Mouse (Mus musculus): Measurements from ENCODE around the gene Casq2. TPM values are rescaled to one million over a fixed set of nuclear protein-coding genes. Genes with fewer than 3 reads are reported as not detected.

Gene Casq2
- polyA plus RNA-seq, 1 experiment from 2014 or later: 0.66 TPM

GRCm38 (mm10) chr3:102174118-102174865 lies 88.1 kb downstream of the Casq2 start:
- TF ChIP-seq CTCF (IDR thresholded peaks at IDR 0.05; ENCODE audit: low read depth) (no peak), EP300 (IDR thresholded peaks at IDR 0.05; ENCODE audit: low read depth) (no peak)
- H3K4me1 ChIP-seq (ENCODE audit: insufficient read depth): no peaks in the 10 kb centered on the region
- H3K27ac ChIP-seq (ENCODE audit: low read depth): no peak overlapping the region
- 67% methylated on average over 8 of the region's 8 CpGs for WGBS (ENCODE audit: insufficient replicate concordance)
- ATAC-seq (no peak), DNase-seq (no peak)
- no peaks in the 10 kb centered on the region for H3K9me3 ChIP-seq (ENCODE audit: low read length)
- H3K27me3 ChIP-seq (ENCODE audit: insufficient read depth, low read length): no peaks in the 10 kb centered on the region
- no peak overlapping the region for H3K4me2 ChIP-seq (ENCODE audit: low read depth, low read length)
- no peak overlapping the region for H3K4me3 ChIP-seq (ENCODE audit: low read depth, low read length)
- no peak overlapping the region for H3K9ac ChIP-seq (replicated peaks)
- no peaks in the 10 kb centered on the region for H3K36me3 ChIP-seq (replicated peaks; ENCODE audit: insufficient read depth, low read length)

- Histone ChIP-seq H3K9ac (replicated peaks) (no peak overlapping the region), H3K9me3 (ENCODE audit: low read length) (no peaks in the 10 kb centered on the region), H3K4me2 (ENCODE audit: low read depth, low read length) (no peak overlapping the region), H3K36me3 (replicated peaks; ENCODE audit: insufficient read depth, low read length) (no peaks in the 10 kb centered on the region), H3K27ac (ENCODE audit: low read depth) (no peak overlapping the region), H3K27me3 (ENCODE audit: insufficient read depth, low read length) (no peaks in the 10 kb centered on the region), H3K4me3 (ENCODE audit: low read depth, low read length) (no peak overlapping the region), H3K4me1 (ENCODE audit: insufficient read depth) (no peaks in the 10 kb centered on the region)
- 92% methylated on average over 17 of the region's 18 CpGs for whole genome bisulfite sequencing (ENCODE audit: insufficient replicate concordance)
- DNase-seq (no peak), ATAC-seq (no peak)
- TF ChIP-seq CTCF (IDR thresholded peaks at IDR 0.05; ENCODE audit: low read depth) (no peak), EP300 (IDR thresholded peaks at IDR 0.05; ENCODE audit: low read depth) (no peak)
These were observed 89.5 kb downstream of the Casq2 start for GRCm38 (mm10) chr3:102175701-102176100.

- TF ChIP-seq EP300 (IDR thresholded peaks at IDR 0.05; ENCODE audit: low read depth): no peak
- no peak for TF ChIP-seq CTCF (IDR thresholded peaks at IDR 0.05; ENCODE audit: low read depth)
- DNase-seq (no peak), ATAC-seq (no peak)
- Histone ChIP-seq H3K36me3 (replicated peaks; ENCODE audit: insufficient read depth, low read length) (no peaks in the 10 kb centered on the region), H3K9me3 (ENCODE audit: low read length) (no peaks in the 10 kb centered on the region), H3K4me3 (ENCODE audit: low read depth, low read length) (no peak overlapping the region), H3K27me3 (ENCODE audit: insufficient read depth, low read length) (no peaks in the 10 kb centered on the region), H3K4me1 (ENCODE audit: insufficient read depth) (no peaks in the 10 kb centered on the region), H3K4me2 (ENCODE audit: low read depth, low read length) (no peak overlapping the region), H3K9ac (replicated peaks) (no peak overlapping the region), H3K27ac (ENCODE audit: low read depth) (no peak overlapping the region)
- 83% methylated on average over 5 of the region's 5 CpGs for WGBS (ENCODE audit: insufficient replicate concordance)
These were observed 89.9 kb downstream of the Casq2 start for GRCm38 (mm10) chr3:102176116-102176515.

DNA sequence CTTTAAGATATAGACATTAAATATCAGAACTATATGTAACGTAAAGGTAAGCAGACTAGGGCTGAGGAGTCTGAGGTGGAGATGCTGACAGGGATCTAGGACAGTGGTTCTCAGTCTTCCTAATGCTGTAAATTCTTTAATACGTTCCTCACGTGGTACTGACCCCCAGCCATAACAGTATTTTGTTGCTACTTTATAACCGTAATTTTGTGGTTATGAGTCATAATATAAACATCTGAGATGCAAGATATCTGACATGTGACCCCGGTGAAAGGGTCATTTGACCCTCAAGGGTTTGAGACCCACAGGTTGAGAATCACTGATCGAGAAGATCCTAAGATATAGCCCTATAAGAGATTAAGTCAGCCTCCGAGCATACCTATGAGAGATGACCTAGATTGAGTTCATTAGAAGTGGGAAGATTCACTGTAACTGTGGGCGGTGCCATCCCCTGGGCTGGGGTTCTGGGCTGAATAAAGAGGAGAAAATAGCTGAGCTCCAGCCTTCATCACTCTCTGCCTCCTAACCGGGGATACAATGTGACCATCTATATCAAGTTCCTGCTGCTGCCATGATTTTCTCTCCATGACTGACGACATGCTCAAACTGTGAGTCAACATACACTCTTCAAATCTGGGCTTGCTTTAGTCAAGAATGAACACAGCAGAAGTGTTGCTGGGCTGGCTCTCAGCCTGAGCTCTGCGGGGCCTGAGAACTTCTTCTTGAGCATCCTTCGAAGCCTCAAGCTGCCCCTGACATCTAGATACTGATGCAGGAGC lies 91.8 kb downstream of the Casq2 start:
- Histone ChIP-seq H3K4me2 (ENCODE audit: low read depth, low read length) (no peak overlapping the region), H3K4me3 (ENCODE audit: low read depth, low read length) (no peak overlapping the region), H3K27me3 (ENCODE audit: insufficient read depth, low read length) (no peaks in the 10 kb centered on the region), H3K9ac (replicated peaks) (no peak overlapping the region), H3K9me3 (ENCODE audit: low read length) (no peaks in the 10 kb centered on the region), H3K36me3 (replicated peaks; ENCODE audit: insufficient read depth, low read length) (no peaks in the 10 kb centered on the region), H3K4me1 (ENCODE audit: insufficient read depth) (no peaks in the 10 kb centered on the region), H3K27ac (ENCODE audit: low read depth) (no peak overlapping the region)
- DNase-seq (no peak), ATAC-seq (no peak)
- WGBS (ENCODE audit: insufficient replicate concordance): 84% methylated on average over 12 of the region's 12 CpGs
- TF ChIP-seq CTCF (IDR thresholded peaks at IDR 0.05; ENCODE audit: low read depth) (no peak), EP300 (IDR thresholded peaks at IDR 0.05; ENCODE audit: low read depth) (no peak)

GRCm38 (mm10) chr3:102179869-102180268 lies 93.7 kb downstream of the Casq2 start:
- H3K4me1 ChIP-seq (ENCODE audit: insufficient read depth): no peaks in the 10 kb centered on the region
- H3K4me3 ChIP-seq (ENCODE audit: low read depth, low read length): no peak overlapping the region
- TF ChIP-seq EP300 (IDR thresholded peaks at IDR 0.05; ENCODE audit: low read depth): no peak
- no peak for TF ChIP-seq CTCF (IDR thresholded peaks at IDR 0.05; ENCODE audit: low read depth)
- H3K27ac ChIP-seq (ENCODE audit: low read depth): no peak overlapping the region
- WGBS (ENCODE audit: insufficient replicate concordance): 79% methylated on average over 4 of the region's 4 CpGs
- no peaks in the 10 kb centered on the region for H3K9me3 ChIP-seq (ENCODE audit: low read length)
- no peaks in the 10 kb centered on the region for H3K27me3 ChIP-seq (ENCODE audit: insufficient read depth, low read length)
- H3K4me2 ChIP-seq (ENCODE audit: low read depth, low read length): no peak overlapping the region
- ATAC-seq: no peak
- DNase-seq: no peak
- H3K36me3 ChIP-seq (replicated peaks; ENCODE audit: insufficient read depth, low read length): no peaks in the 10 kb centered on the region
- H3K9ac ChIP-seq (replicated peaks): no peak overlapping the region

DNA sequence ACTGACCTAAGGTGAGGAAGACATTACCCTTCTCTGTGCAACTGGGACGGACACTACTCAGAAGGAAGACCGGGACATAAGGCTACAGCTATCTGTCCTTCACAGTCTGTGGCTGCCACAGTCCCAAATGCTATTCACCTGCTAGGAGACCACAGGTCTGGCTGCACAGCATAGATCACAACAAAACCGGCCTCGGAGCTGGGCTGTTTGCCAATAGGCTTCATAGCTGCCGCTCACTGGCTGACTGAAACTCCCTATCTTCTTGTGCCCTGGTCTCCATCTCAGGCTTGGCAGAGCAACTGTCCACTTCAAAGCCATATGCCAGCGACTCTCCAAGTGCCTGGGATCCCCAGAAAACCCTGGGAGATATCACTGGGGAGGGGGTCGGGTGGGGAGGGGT lies 94.5 kb downstream of the Casq2 start:
- TF ChIP-seq EP300 (IDR thresholded peaks at IDR 0.05; ENCODE audit: low read depth) (no peak), CTCF (IDR thresholded peaks at IDR 0.05; ENCODE audit: low read depth) (no peak)
- no peaks in the 10 kb centered on the region for H3K36me3 ChIP-seq (replicated peaks; ENCODE audit: insufficient read depth, low read length)
- 67% methylated on average over 7 of the region's 7 CpGs for WGBS (ENCODE audit: insufficient replicate concordance)

More for the DNA sequence above, 94.5 kb downstream of the Casq2 start:
- Histone ChIP-seq H3K4me1 (ENCODE audit: insufficient read depth) (no peaks in the 10 kb centered on the region), H3K27ac (ENCODE audit: low read depth) (no peak overlapping the region), H3K9me3 (ENCODE audit: low read length) (no peaks in the 10 kb centered on the region), H3K27me3 (ENCODE audit: insufficient read depth, low read length) (no peaks in the 10 kb centered on the region), H3K4me2 (ENCODE audit: low read depth, low read length) (no peak overlapping the region), H3K9ac (replicated peaks) (no peak overlapping the region), H3K4me3 (ENCODE audit: low read depth, low read length) (no peak overlapping the region)
- ATAC-seq: 0 out of 2 replicates have a peak, but pooled peaks have one; percentile 15
- DNase-seq: no peak

Data from liver, postnatal 0 days (tissue).